Mouse (Mus musculus) megakaryocyte progenitor cell, adult 5-6 weeks (primary cell): ENCODE measurements around the gene Birc2. TPM values are rescaled to one million over a fixed set of nuclear protein-coding genes. Genes with fewer than 3 reads are reported as not detected.

ENCODE experiments used
- ATAC-seq: replicated peaks from 2 replicates; pipeline ENCODE4 v1.8.0; 2016; ENCODE audit warnings: mild to moderate bottlenecking, moderate TSS enrichment, inconsistent platforms; ENCODE audit not compliant: poor library complexity
- total RNA-seq, 2 experiments: library from RNA; stranded (forward) in 1 of 2; stranded (reverse) in 1 of 2; fragments of 157-497, 149-512 nt in 1 of 2; fragments of 200-1000 nt in 1 of 2; gene quantifications; 2 replicates each; pipeline versions ENCODE4 v1.2.3 to v1.2.4; 2015 to 2017

Birc2 gene
- total RNA-seq, 2 experiments from 2014 or later = 34.1 to 36.2 TPM

DNA sequence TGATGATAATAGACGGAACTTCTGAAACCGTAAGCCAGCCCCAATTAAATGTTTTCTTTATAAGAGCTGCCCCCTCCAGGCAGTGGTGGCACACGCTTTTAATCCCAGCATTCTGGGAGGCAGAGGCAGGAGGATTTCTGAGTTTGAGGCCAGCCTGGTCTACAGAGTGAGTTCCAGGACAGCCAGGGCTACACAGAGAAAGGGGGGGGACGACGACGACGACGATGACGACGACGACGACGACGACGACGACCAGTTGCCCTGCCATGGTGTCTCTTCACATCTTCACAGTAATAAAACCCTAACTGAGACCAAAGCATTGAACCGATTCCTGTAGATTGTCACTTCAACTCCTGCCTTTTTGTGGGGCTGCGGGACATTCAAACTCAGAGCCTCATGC, 11.3 kb upstream of the Birc2 start:
- no peak for ATAC-seq

DNA sequence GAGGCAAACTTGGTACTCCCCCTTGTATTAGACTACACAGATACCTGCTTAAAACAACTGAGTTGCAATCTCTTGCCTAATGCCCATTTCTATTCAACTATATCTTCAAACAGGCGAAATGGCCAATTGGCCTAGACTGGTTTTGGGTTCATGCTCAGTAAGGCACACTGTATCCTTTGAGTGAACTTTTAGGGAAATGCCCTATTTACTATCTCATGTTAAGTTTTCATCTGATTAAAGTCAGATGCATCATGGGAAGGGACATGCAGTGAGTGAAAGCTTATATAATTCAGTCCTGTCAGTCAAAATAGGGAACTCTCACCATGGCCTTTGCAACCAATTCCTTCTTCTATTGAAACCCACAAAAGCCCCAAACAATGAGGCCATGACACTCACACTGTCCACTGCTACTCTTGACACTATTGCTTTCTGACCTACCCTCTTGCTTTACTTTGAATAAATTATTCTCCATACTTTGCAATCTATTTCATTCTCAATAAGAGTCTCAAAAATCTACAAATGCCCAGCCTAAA, 9.9 kb upstream of the Birc2 start:
- ATAC-seq = peak; percentile 65

DNA sequence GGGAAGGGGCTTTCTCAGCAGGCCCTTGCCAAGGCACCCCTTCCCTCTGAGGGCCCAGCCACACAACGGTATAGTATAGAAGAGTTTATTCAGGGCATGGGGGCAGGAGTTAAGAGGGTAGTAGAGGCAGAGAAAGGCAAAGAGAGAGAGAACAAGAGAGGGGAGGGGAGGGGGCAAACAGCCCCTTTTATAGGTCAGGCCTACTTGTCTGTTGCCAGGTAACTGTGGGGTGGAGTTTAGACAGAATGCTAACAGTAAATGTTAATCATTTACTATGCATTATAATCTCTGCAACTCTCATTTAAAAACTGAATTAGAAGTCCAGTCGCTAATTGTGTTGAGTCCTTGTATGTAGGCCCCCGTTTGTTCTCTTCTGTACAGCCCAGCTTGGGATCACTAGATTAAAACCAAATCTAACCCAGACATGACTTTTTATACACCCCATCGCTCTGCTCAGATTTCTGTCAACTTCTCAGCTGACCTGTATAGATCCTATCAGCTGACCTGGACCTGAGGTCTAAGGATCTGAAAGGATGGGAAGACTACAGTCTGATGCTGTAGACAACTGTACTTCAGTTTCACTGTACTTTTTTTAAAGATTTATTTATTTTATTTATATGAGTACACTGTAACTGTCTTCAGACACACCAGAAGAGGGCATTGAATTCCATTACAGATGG, 8.5 kb upstream of the Birc2 start:
- no peak for ATAC-seq

DNA sequence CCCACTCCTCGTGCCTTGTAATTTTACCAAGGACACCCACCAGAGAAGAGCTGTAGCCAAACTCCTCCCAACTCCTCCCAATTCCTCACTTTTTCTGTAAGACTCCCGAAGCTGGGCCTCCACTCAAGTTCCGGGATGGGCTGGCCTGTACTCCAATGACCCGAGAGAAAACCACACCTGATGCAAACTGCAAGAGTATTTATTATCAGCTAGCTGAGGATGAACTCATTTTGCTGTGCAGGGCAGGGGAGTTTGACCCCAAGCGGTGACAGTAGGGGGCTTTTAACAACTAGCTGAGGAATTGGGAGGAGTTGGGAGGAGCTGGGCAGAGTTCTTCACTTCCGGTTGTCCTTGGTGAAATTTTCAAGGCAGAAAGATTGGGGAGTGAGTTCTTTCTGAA, 4.4 kb upstream of the Birc2 start:
- ATAC-seq = no peak

GRCm38 (mm10) chr9:7837806-7838440, 1.1 kb upstream of the Birc2 start:
- ATAC-seq = peak; percentile 37

GRCm38 (mm10) chr9:7836331-7836730, 533 bp downstream of the Birc2 start:
- peak; percentile 40 for ATAC-seq

DNA sequence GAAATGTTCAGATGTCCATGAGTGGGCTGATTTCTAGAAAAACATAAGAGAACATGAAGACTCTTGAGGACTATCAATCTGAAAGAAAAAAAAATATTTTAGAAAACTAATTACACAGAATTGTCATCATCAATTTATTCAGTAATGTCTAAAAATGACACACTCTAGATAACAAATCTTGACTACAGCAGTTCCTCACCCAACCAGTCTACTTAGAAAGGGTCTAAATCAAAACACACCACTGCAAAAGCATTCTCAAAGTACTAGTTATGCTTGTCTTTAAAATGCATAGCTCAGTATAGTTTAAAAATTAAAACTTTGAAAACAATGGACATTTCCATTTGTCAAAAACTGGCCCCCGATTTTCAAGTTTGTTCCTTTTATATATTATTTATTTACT, 1.6 kb downstream of the Birc2 start:
- ATAC-seq = no peak

DNA sequence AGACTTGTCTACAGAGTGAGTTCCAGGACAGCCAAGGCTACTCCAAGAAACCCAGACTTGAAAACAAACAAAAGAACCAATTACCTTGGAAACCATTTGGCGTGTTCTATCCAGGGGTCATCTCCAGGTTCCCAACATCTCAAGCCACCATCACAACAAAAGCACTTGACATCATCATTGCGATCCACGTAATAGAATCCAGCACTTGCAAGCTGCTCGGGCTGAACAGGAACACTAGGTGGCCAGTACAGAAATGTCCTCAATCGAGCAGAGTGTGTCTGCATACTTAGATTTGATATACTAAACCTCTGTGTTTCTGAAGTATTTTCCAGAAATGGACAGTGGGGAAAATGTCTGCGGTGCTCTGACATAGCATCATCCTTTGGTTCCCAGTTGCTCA, 3.4 kb downstream of the Birc2 start:
- ATAC-seq = no peak

GRCm38 (mm10) chr9:7829531-7830528, 7.0 kb downstream of the Birc2 start:
- peak; percentile 74 for ATAC-seq

GRCm38 (mm10) chr9:7828706-7829105, 8.2 kb downstream of the Birc2 start:
- no peak for ATAC-seq

- ATAC-seq = peak; percentile 68
Measured at GRCm38 (mm10) chr9:7824916-7825315, 11.9 kb downstream of the Birc2 start.

GRCm38 (mm10) chr9:7822758-7823157, 14.1 kb downstream of the Birc2 start:
- no peak; the same call in 1 of the 2 replicates for ATAC-seq

- ATAC-seq = no peak
Measured at GRCm38 (mm10) chr9:7805101-7805506, 31.8 kb downstream of the Birc2 start.

GRCm38 (mm10) chr9:7798555-7798954, 38.3 kb downstream of the Birc2 start:
- no peak for ATAC-seq

DNA sequence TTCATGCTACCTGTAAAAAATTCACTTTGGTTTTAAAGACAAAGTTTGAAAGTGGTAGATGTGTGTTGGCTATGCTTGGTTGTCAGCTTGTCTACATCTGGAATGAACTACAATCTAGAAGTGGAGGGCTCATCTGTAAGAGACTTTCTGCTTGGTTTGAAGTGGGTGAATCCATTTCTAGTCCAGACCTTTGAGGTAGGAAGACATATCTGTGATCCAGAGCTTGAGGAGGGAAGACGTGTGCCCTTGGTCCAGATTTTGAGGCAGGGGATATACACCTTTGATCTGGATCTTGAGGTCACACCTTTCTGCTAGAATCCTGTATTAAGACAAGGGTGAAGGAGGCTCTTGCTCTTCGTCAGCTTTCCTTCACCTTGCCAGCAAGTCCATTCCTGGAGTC, 39.3 kb downstream of the Birc2 start:
- ATAC-seq = no peak

DNA sequence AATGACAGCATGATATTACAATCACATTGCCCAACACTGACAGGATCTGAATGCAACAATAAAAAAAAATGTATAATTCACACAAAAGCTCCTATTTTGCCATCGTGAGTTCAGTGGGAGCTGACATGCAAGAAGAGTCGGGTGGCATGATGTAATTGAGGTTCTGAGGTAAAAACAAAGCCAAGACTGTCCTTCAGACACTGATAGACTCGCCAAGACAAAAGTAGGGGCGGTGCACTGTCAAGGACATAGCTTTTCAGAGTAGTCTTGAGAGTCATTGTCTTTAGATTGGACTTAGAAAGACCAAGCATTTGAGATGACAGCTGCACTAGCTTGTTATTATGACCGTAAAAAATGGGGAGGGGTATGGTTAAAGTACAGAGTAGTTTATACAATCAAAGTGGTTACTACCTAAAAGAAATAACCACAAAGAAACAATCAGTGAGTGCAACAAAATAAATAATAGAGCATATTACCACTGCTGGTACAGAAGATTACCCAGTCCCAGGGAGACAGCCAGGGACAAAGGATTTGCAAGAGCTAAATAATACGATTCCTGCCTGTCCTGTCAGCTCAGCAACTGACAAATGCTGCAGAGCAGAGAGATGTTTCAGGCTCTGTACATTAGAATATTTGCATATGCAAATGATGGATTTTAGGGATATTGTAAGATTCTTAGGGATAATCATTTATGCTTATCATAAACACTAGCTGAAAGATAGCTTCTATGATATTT, 40.6 kb downstream of the Birc2 start:
- no peak for ATAC-seq

- no peak for ATAC-seq
Measured at GRCm38 (mm10) chr9:7795581-7795980, 41.3 kb downstream of the Birc2 start.

- no peak for ATAC-seq
Measured at GRCm38 (mm10) chr9:7793561-7793960, 43.3 kb downstream of the Birc2 start.

- ATAC-seq = peak; percentile 80
Measured at GRCm38 (mm10) chr9:7790580-7791084, 46.2 kb downstream of the Birc2 start.
